ENCODE assay signal across 18 mouse cellular contexts in the genomic region with DNA sequence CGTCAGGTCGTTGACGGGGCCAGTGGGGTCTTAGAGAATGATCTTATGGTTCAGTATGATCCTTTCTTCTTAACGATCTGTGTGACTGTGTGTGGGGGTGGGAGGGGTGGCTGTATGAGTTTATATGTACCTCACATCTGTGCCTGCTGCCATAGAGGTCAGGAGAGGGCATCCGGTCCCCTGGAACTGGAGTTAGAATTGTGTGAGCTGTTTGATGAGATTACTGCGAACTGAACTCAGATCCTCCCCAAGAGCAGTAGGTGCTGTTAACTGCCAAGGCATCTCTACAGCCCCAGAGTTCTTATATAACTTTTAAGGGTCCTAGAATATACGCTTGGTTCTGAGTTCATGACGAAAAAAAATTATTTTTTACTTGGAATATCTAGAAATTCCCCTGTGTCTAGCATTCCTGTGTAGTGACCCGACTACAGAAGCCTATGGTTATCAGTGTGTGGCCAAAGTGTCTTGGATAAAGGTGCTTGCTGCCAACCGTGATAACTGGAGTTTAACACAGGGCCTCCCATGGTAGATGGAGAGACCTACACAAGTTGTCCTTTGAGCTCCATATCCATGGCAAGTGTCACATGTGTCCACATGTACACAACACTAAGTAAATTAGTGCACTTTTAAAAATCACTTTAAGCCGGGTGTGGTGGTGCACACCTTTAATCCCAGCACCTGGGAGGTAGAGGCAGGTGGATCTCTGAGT. TPM values are rescaled to one million over a fixed set of nuclear protein-coding genes. Genes with fewer than 3 reads are reported as not detected.
DNase-seq lines count a peak whose midpoint lies in the region; ATAC-seq and TF ChIP-seq lines count a peak whose summit lies in the region.
"Had no signal": no experiment of that assay in that cellular context is flagged by ENCODE, and none has a peak within 500 bp of the region (broad histone marks: within the 10 kb centered on the region; RNA-seq: fewer than 3 reads in every experiment).

No protein-coding gene starts in this region.

- no peak overlapping the region for H3K9ac ChIP-seq in intestine, embryonic 15.5 days
- H3K9ac ChIP-seq in intestine, postnatal 0 days (ENCODE audit: low read depth, low read length), result no peak overlapping the region
- no peak overlapping the region for H3K9ac ChIP-seq in liver, postnatal 0 days (replicated peaks)
- H3K9ac ChIP-seq: forebrain, embryonic 13.5 days; heart, embryonic 13.5 days; hindbrain, embryonic 13.5 days; kidney, embryonic 15.5 days; neural tube, embryonic 15.5 days had no signal

- intact Hi-C loops in left cerebral cortex, postnatal 10 days (cut with DNase I), result no loop called here

- H3K36me3 ChIP-seq in intestine, embryonic 15.5 days, result no peaks in the 10 kb centered on the region
- H3K36me3 ChIP-seq in intestine, postnatal 0 days (ENCODE audit: control insufficient read depth, insufficient read depth), result peaks cover under 1% of the 10 kb centered on the region; the same call in 1 of the 2 replicates
- 0 out of 2 replicates have a peak, but pooled peaks cover 3% of the 10 kb centered on the region for H3K36me3 ChIP-seq in liver, postnatal 0 days (replicated peaks; ENCODE audit: insufficient read depth, low read length)
- H3K36me3 ChIP-seq: hindbrain, embryonic 13.5 days; kidney, embryonic 15.5 days; neural tube, embryonic 15.5 days had no signal

- WGBS in intestine, embryonic 15.5 days, result 77% methylated on average over 11 of the region's 11 CpGs
- WGBS in intestine, postnatal 0 days, result 74% methylated on average over 11 of the region's 11 CpGs
- WGBS in liver, postnatal 0 days (ENCODE audit: insufficient replicate concordance), result 76% methylated on average over 11 of the region's 11 CpGs

- H3K9me3 ChIP-seq in intestine, embryonic 15.5 days, result no peaks in the 10 kb centered on the region
- H3K9me3 ChIP-seq in intestine, postnatal 0 days (ENCODE audit: control insufficient read depth), result no peaks in the 10 kb centered on the region
- H3K9me3 ChIP-seq in liver, postnatal 0 days (ENCODE audit: low read length), result no peaks in the 10 kb centered on the region
- H3K9me3 ChIP-seq: forebrain, embryonic 13.5 days; heart, embryonic 13.5 days; hindbrain, embryonic 13.5 days; kidney, embryonic 15.5 days; neural tube, embryonic 15.5 days had no signal

- H3K4me2 ChIP-seq in intestine, embryonic 15.5 days (replicated peaks), result no peak overlapping the region
- no peak overlapping the region for H3K4me2 ChIP-seq in intestine, postnatal 0 days (replicated peaks; ENCODE audit: low read depth)
- H3K4me2 ChIP-seq in liver, postnatal 0 days (ENCODE audit: low read depth, low read length), result no peak overlapping the region
- H3K4me2 ChIP-seq: forebrain, embryonic 13.5 days; heart, embryonic 13.5 days; hindbrain, embryonic 13.5 days; kidney, embryonic 15.5 days; neural tube, embryonic 15.5 days had no signal

- peak; percentile 29; the same call in 1 of the 2 replicates for ATAC-seq in intestine, embryonic 15.5 days
- no peak for ATAC-seq in intestine, postnatal 0 days
- ATAC-seq in liver, postnatal 0 days, result peak; percentile 23; the same call in 1 of the 2 replicates

- H3K4me1 ChIP-seq in intestine, embryonic 15.5 days (replicated peaks), result no peaks in the 10 kb centered on the region
- no peaks in the 10 kb centered on the region for H3K4me1 ChIP-seq in intestine, postnatal 0 days (replicated peaks; ENCODE audit: control insufficient read depth, insufficient read depth, low read length)
- peaks cover 3% of the 10 kb centered on the region for H3K4me1 ChIP-seq in liver, postnatal 0 days (ENCODE audit: insufficient read depth)
- H3K4me1 ChIP-seq: forebrain, embryonic 13.5 days; hindbrain, embryonic 13.5 days; kidney, embryonic 15.5 days; neural tube, embryonic 15.5 days had no signal

- H3K4me3 ChIP-seq in intestine, embryonic 15.5 days (replicated peaks), result no peak overlapping the region
- H3K4me3 ChIP-seq in intestine, postnatal 0 days (ENCODE audit: low read depth, low read length), result no peak overlapping the region
- H3K4me3 ChIP-seq in liver, postnatal 0 days (ENCODE audit: low read depth, low read length), result no peak overlapping the region
- H3K4me3 ChIP-seq: forebrain, embryonic 13.5 days; heart, embryonic 13.5 days; hindbrain, embryonic 13.5 days; kidney, embryonic 15.5 days; neural tube, embryonic 15.5 days had no signal

- no peaks in the 10 kb centered on the region for H3K27me3 ChIP-seq in intestine, embryonic 15.5 days (replicated peaks)
- no peaks in the 10 kb centered on the region for H3K27me3 ChIP-seq in intestine, postnatal 0 days (replicated peaks; ENCODE audit: control insufficient read depth, insufficient read depth, low read length)
- no peaks in the 10 kb centered on the region for H3K27me3 ChIP-seq in liver, postnatal 0 days (ENCODE audit: insufficient read depth, low read length)
- H3K27me3 ChIP-seq: forebrain, embryonic 13.5 days; heart, embryonic 13.5 days; hindbrain, embryonic 13.5 days; kidney, embryonic 15.5 days; neural tube, embryonic 15.5 days had no signal

- DNase-seq in c-Kit-positive CD71-positive TER-119-negative erythroid progenitor cells, embryonic 14.5 days (ENCODE audit: low read depth), result peak; percentile 68
- peak; percentile 38 for DNase-seq in liver
- no peak for DNase-seq in liver, postnatal 0 days
- no peak for DNase-seq in left cerebral cortex, postnatal 10 days (ENCODE audit: extremely low spot score in 1 of 2, low spot score in 2 of 2)
- DNase-seq in embryo, embryonic 9.5 days (ENCODE audit: extremely low spot score), result no peak
- DNase-seq in heart, adult 18-20 months, result no peak
- DNase-seq: cerebellum, postnatal 10 days; lung, adult 2 months; lung, postnatal 4 days; midbrain, embryonic 14.5 days; right cerebral cortex, postnatal 14 days had no signal

- TF ChIP-seq EP300 in liver, postnatal 0 days (IDR thresholded peaks at IDR 0.05; ENCODE audit: low read depth), result no peak

- TF ChIP-seq CTCF in intestine, postnatal 0 days (IDR thresholded peaks at IDR 0.05; ENCODE audit: low read depth), result no peak
- no peak for TF ChIP-seq CTCF in liver, postnatal 0 days (IDR thresholded peaks at IDR 0.05; ENCODE audit: low read depth)

- H3K27ac ChIP-seq in intestine, embryonic 15.5 days, result no peak overlapping the region
- no peak overlapping the region for H3K27ac ChIP-seq in intestine, postnatal 0 days (ENCODE audit: low read depth, low read length)
- no peak overlapping the region for H3K27ac ChIP-seq in liver, postnatal 0 days (ENCODE audit: low read depth)
- H3K27ac ChIP-seq: forebrain, embryonic 13.5 days; heart, embryonic 13.5 days; hindbrain, embryonic 13.5 days; kidney, embryonic 15.5 days; neural tube, embryonic 15.5 days had no signal

RNA-seq across cellular contexts. Expression of a gene that starts 39.6 kb away (rescaled TPM):
- 109 and 113 TPM in 2 replicates for polyA plus RNA-seq in intestine, embryonic 15.5 days (2015; fragmentation: Nextera tagmentation; extraction: Ambion mirVana)
- 91.9 and 102 TPM in 2 replicates for polyA plus RNA-seq in intestine, postnatal 0 days (2015; fragmentation: Nextera tagmentation; extraction: Ambion mirVana)
- polyA plus RNA-seq in liver, postnatal 0 days (2015; fragmentation: Nextera tagmentation; extraction: Ambion mirVana), result 62.9 and 63.6 TPM in 2 replicates
- 100 to 1,000 TPM; 165 to 172 TPM for total RNA-seq in left cerebral cortex, postnatal 10 days (2021)
- total RNA-seq in heart, adult 18-20 months (2021), result 10 to 100 TPM; 70.8 to 70.9 TPM

RNA-seq across cellular contexts. Expression of a gene that starts 50.8 kb away (rescaled TPM):
- 35.2 and 43.0 TPM in 2 replicates for polyA plus RNA-seq in intestine, embryonic 15.5 days (2015; fragmentation: Nextera tagmentation; extraction: Ambion mirVana)
- 16.9 and 17.0 TPM in 2 replicates for polyA plus RNA-seq in intestine, postnatal 0 days (2015; fragmentation: Nextera tagmentation; extraction: Ambion mirVana)
- 9.9 and 10.7 TPM in 2 replicates for polyA plus RNA-seq in liver, postnatal 0 days (2015; fragmentation: Nextera tagmentation; extraction: Ambion mirVana)
- total RNA-seq in left cerebral cortex, postnatal 10 days (2021), result 10 to 100 TPM; 15.4 to 17.3 TPM
- total RNA-seq in heart, adult 18-20 months (2021), result 1 to 10 TPM; 4.2 to 4.4 TPM

Comparison
In these comparisons a context has a peak if more than half of its experiments do, and no peak if none do; other contexts are left out.
1. DNase-seq: peak in c-Kit-positive CD71-positive TER-119-negative erythroid progenitor cells, embryonic 14.5 days (single experiment) and liver (single experiment); none in liver, postnatal 0 days (single experiment), left cerebral cortex, postnatal 10 days (0 of 2), embryo, embryonic 9.5 days (single experiment) and heart, adult 18-20 months (0 of 2).